Mouse (Mus musculus) MN1 (cell line): ENCODE results near the gene Aimp2.

Source experiments
- DNase-seq: peaks from one replicate; pipeline ENCODE4 v3.0.0-alpha.2; 2016; ENCODE audit warnings: low spot score

Gene Aimp2

DNA sequence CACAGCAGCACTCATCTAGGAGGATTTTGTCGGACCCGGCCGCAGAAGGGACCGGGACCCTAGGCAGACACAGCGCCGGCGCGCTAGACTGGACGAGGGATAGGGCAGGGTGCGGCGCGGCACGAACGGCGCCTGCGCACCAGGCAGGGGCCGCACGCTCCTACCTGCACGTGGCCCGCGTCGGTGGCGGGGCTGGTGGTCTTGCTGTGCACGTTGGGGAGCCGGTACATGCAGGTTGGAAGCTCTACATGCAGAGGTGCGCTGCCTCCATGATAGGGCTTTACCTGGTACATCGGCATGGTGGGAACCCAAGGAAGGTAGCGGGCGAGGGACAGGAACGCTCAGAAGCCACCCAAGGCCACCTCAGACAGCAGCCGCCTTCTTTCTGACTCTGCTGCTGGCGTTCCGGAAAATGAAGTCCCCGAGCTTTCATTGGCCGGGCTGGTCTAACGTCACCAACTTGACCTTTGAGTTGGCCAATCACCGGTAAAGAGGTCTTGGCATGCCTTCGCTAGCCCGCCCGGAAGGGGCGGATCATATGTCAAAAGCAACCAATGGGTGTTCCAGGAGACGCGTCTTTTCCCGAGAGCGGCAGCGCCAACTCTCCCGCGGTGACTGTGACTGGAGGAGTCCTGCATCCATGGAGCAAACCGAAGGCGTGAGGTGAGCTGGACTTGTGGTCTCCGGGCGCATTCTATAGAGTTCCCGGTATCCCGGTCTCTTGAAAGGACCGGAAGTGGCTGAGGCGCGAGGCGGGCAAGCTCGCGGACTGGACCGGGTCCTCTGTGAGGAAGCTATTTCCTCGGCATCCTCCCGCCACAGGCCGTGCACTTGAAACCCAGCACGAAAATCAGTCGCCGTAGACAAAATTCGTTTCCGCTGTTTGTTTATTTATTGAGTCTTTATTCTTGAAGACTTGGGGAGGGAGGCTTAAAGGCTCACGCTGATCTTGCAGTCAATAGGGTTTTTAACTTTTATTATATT lies at the start of gene Aimp2, which contains the start of gene Pms2:
Aimp2 (minus strand) TSS at position 431 of the 984 bp plus-strand sequence.
Pms2 (plus strand) TSS at position 548 of the 984 bp plus-strand sequence.
- peak; percentile 100 for DNase-seq

GRCm38 (mm10) chr5:143957101-143957500 lies 47.5 kb upstream of the Aimp2 start:
- no peak for DNase-seq

DNA sequence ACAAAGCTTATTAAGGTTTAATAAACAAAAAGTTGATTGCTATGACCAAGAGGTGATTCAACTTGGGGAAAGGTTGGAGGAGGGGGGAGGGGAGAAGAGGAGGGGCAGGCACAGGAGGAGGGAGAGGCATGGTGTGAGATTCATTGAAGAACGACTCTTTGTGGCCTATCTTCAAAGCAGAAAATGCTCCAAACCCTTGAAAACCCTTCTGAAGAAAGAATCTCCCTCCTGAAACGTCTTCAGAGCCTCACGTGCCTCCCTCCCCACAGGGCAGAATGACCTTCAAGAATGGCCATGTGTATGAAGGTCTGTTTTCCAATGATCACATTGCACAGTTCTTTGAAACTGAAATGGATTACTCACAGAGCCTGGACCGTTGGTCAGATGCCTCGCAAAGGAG lies 40.4 kb upstream of the Aimp2 start:
- DNase-seq, result no peak

- DNase-seq, result no peak
These were observed 38.7 kb upstream of the Aimp2 start for GRCm38 (mm10) chr5:143948361-143948760.

- no peak for DNase-seq
These were observed 33.8 kb upstream of the Aimp2 start for GRCm38 (mm10) chr5:143943231-143944125.

- no peak for DNase-seq
These were observed 31.9 kb upstream of the Aimp2 start for GRCm38 (mm10) chr5:143941588-143941987.

GRCm38 (mm10) chr5:143936156-143936555 lies 26.5 kb upstream of the Aimp2 start:
- no peak for DNase-seq

DNA sequence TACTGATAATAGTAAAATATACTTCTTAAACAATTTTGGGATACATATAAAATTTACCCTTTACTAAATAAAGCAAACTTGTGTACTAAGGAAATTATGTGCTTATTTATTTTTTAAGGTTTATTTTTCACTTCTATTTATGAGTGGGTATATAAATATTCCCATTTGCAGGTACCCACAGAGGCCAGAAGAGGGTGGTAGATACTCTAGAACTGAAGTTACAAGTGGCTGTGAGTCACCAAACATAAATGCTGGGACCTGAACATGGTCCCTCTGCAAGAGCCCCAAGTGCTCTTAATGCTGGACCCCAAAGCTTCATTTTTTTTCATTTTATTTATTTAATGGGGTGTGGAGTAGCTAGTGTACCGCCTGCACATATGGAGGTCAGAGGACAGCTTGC lies 24.2 kb upstream of the Aimp2 start:
- DNase-seq, result no peak

DNA sequence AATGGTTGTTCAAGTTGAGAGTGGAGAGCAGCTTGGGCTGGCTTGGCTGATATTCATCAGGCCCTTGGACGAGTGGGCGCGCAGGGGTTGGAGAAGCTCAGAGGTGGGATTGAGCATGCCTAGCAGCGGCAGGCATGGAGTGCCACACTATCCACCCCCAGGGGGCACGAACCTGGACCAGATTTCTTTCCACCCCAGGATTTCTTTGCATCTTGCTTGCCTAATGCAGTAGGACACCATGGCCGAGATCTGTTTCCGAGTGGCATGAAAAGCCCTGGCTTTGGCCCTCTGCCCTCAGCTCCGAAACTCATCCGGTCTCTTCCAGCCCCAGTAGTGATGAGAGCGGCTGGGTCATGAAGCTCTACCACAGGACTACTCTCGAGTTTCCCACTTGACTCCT lies 23.8 kb upstream of the Aimp2 start:
- no peak for DNase-seq

DNA sequence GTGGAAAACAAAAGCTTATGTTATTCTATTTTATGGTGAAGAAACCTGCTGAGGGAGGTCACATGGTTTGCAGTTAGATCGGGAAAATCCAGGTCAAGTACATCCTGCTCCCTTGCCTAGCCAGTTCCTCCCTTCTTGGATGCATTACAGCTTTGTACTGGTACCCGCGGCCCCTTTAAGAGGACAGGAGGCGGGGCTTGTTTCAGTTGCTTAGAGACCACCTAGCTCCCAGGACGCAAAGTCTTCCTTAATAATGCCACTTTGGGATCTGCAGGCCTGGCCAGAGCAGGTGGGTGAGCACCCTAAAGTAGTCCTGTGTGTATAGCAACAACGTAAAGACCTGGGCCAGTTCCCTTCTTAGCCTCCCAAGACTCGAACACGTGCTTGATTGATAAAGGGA lies 23.2 kb upstream of the Aimp2 start, which contains the start of gene Rsph10b:
Rsph10b (plus strand) TSS at position 205 of the 400 bp plus-strand sequence.
- no peak for DNase-seq

GRCm38 (mm10) chr5:143931863-143932580 lies 22.4 kb upstream of the Aimp2 start:
- DNase-seq, result no peak

GRCm38 (mm10) chr5:143930656-143931055 lies 21.0 kb upstream of the Aimp2 start:
- DNase-seq, result no peak

- DNase-seq, result no peak
These were observed 19.6 kb upstream of the Aimp2 start for GRCm38 (mm10) chr5:143929291-143929690.

- no peak for DNase-seq
These were observed 18.2 kb upstream of the Aimp2 start, which contains the start of gene Gm42421 for GRCm38 (mm10) chr5:143927875-143928274. Gm42421 (plus strand) TSS chr5:143928175.

- DNase-seq, result no peak
These were observed 15.3 kb upstream of the Aimp2 start for GRCm38 (mm10) chr5:143924781-143925452.

DNA sequence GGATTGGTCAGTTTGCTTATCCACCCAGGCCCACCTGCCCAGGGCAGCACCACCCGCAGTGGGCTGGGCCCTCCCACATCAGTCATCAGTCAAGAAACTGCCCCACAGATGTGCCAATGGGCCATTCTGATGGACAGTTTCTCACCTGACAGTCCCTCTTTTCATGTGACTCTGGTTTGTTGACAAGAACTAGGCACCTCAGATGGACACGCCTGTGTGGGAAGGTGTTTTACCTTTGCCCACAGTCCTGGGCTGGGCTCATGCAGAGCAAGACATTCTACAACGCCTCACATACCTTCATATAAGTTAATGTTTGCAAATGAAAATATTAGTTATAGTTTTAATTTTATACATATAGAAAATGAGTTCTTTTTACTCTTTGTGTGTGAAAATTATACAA lies 8.5 kb upstream of the Aimp2 start:
- no peak for DNase-seq

DNA sequence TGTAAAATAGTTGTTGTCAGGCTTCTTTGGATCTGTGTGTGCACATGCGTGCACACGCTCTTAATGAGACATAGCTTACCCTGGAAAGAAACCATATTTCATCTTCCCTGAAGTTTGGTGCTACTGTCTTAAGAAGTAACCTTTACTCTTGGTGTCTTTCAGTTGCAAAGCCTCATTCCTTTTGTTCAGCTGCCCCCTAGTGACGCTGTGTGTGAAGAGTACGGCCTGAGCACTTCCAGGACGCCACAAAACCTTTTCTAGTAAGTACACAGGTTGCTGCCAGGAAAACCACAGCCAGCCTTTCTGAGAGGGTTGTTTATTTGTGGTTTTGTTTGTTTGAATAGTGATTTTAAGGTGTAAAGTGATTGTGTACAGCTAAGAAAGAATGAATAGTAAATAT lies 7.8 kb upstream of the Aimp2 start:
- DNase-seq, result peak; percentile 84

DNA sequence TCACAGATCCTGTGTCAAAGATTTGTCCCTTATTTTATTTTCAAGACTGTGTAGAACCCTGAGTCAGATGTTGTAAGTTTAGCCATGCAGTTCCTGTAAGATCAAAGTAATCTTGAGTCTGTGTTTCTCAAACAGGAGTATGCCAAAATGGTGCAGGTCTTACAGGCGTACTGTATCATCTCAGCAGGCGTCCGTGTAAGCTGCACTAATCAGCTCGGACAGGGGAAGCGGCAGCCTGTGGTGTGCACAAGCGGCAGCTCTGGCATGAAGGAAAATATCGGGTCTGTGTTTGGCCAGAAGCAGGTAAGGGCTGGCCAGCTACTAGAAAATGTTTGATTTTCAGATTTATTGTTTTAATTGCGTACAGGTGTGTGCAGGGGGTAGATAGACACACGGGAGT lies 6.6 kb upstream of the Aimp2 start:
- no peak for DNase-seq

DNA sequence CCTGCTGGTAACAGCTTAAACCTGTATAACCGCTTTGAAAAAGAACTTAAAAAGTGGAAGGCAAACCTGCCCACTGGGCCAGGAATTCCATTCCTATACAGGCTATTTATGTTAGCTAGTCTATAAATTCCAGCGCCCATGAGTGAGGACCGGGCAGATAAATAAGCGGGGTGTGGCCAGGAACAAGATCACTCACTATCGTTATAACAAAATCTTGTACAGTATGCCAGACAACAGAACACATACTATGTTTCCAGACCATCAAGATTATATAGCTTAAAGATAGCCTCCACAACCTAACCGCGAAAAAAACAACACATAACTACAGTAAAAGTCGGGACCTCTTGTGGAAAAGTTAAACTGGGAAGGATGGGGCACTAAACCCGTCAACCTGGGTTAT lies 721 bp downstream of the Aimp2 start:
- DNase-seq, result peak; percentile 28

GRCm38 (mm10) chr5:143906429-143906828 lies 3.2 kb downstream of the Aimp2 start:
- DNase-seq, result no peak

- DNase-seq, result no peak
These were observed 5.8 kb downstream of the Aimp2 start for GRCm38 (mm10) chr5:143903813-143904212.
